Mouse (Mus musculus) heart, adult 9 months (tissue): ENCODE data around the gene Wdr93.

Experiments
- DNase-seq, 2 experiments: peaks; one replicate each; pipeline ENCODE4 v3.0.0; 2022; ENCODE audit warnings: low spot score in 2 of 2

The Wdr93 gene

GRCm38 (mm10) chr7:79800336-79800735, 57.4 kb downstream of the Wdr93 start:
- DNase-seq: no peak

GRCm38 (mm10) chr7:79801391-79801790, 58.4 kb downstream of the Wdr93 start:
- no peak for DNase-seq

- DNase-seq: no peak
These were observed 59.1 kb downstream of the Wdr93 start for GRCm38 (mm10) chr7:79802037-79802436.

- no peak for DNase-seq
These were observed 60.9 kb downstream of the Wdr93 start for GRCm38 (mm10) chr7:79803887-79804286.

- no peak for DNase-seq
These were observed 65.6 kb downstream of the Wdr93 start for GRCm38 (mm10) chr7:79808561-79808960.

- peak; percentile 29 to 52 for DNase-seq
These were observed 67.9 kb downstream of the Wdr93 start, which contains the start of gene Mesp2 for GRCm38 (mm10) chr7:79810611-79811506. Gene Mesp2 (plus strand): TSS chr7:79810727.

- DNase-seq: no peak
These were observed 70.4 kb downstream of the Wdr93 start for GRCm38 (mm10) chr7:79813409-79813808.

GRCm38 (mm10) chr7:79818321-79818720, 75.4 kb downstream of the Wdr93 start:
- no peak for DNase-seq

- DNase-seq: no peak
These were observed 76.6 kb downstream of the Wdr93 start for GRCm38 (mm10) chr7:79819515-79819914.

- DNase-seq: no peak
These were observed 77.0 kb downstream of the Wdr93 start for GRCm38 (mm10) chr7:79819996-79820395.

- no peak for DNase-seq
These were observed 79.2 kb downstream of the Wdr93 start for GRCm38 (mm10) chr7:79822092-79822695.

- DNase-seq: no peak
These were observed 85.4 kb downstream of the Wdr93 start for GRCm38 (mm10) chr7:79828341-79828740.

- peak in 1 of 2 experiments; percentile 23 for DNase-seq
These were observed 88.2 kb downstream of the Wdr93 start for GRCm38 (mm10) chr7:79831145-79831544.

GRCm38 (mm10) chr7:79831585-79831984, 88.6 kb downstream of the Wdr93 start:
- DNase-seq: peak; percentile 44 to 63

GRCm38 (mm10) chr7:79832980-79833379, 90.0 kb downstream of the Wdr93 start:
- no peak for DNase-seq

GRCm38 (mm10) chr7:79835196-79835595, 92.2 kb downstream of the Wdr93 start:
- no peak for DNase-seq
